Mouse (Mus musculus) ES-Bruce4 (cell line): ENCODE data around the gene Pwp2. TPM values are rescaled to one million over a fixed set of nuclear protein-coding genes. Genes with fewer than 3 reads are reported as not detected.

ENCODE experiments used
- H3K27ac ChIP-seq: 2 replicates; pipeline ENCODE4 v1.5.1; 2012; ENCODE audit warnings: low read length, inconsistent platforms; ENCODE audit not compliant: insufficient read depth
- H3K27me3 ChIP-seq: 2 replicates; pipeline ENCODE4 v1.6.1; 2012; ENCODE audit warnings: mild to moderate bottlenecking, low read length, inconsistent platforms; ENCODE audit not compliant: control insufficient read depth, poor library complexity, insufficient read depth, severe bottlenecking
- H3K36me3 ChIP-seq: 2 replicates; pipeline ENCODE4 v1.6.1; 2012; ENCODE audit warnings: inconsistent platforms, mild to moderate bottlenecking, low read length, moderate library complexity; ENCODE audit not compliant: control insufficient read depth, poor library complexity, insufficient read depth, severe bottlenecking
- H3K4me1 ChIP-seq: one replicate; pipeline ENCODE4 v1.8.1; 2011; ENCODE audit warnings: low read length; ENCODE audit not compliant: control insufficient read depth, insufficient read depth
- H3K4me3 ChIP-seq: 2 replicates; pipeline ENCODE4 v1.5.1; 2011; ENCODE audit warnings: low read depth, mild to moderate bottlenecking, low read length
- H3K9ac ChIP-seq: 2 replicates; pipeline ENCODE4 v1.6.1; 2012; ENCODE audit warnings: low read depth, mild to moderate bottlenecking, inconsistent platforms; ENCODE audit not compliant: poor library complexity, severe bottlenecking
- H3K9me3 ChIP-seq: replicated peaks from 2 replicates; pipeline ENCODE4 v1.6.1; 2012; ENCODE audit warnings: mild to moderate bottlenecking, low read length, inconsistent platforms; ENCODE audit not compliant: control insufficient read depth, poor library complexity, insufficient read depth, severe bottlenecking
- CTCF ChIP-seq: IDR thresholded peaks from one replicate; pipeline ENCODE4 v1.8.1; 2011; ENCODE audit warnings: low read depth, low read length
- EP300 ChIP-seq: IDR thresholded peaks from 2 replicates; pipeline ENCODE4 v1.6.1; 2011; ENCODE audit warnings: low read depth, low read length; ENCODE audit not compliant: insufficient read depth
- POLR2A ChIP-seq: IDR thresholded peaks from one replicate; pipeline ENCODE4 v1.8.1; 2011; ENCODE audit warnings: low read length; ENCODE audit not compliant: insufficient read depth
- polyA plus RNA-seq: library from polyadenylated mRNA; stranded (reverse); fragments of >200 nt; gene quantifications from 2 replicates; pipeline ENCODE4 v1.2.4, GENCODE M21; 2011; ENCODE audit warnings: low read depth; ENCODE audit not compliant: missing spikeins, insufficient read depth, insufficient read length

Pwp2 gene
- polyA plus RNA-seq, 1 experiment = 25.4 TPM

DNA sequence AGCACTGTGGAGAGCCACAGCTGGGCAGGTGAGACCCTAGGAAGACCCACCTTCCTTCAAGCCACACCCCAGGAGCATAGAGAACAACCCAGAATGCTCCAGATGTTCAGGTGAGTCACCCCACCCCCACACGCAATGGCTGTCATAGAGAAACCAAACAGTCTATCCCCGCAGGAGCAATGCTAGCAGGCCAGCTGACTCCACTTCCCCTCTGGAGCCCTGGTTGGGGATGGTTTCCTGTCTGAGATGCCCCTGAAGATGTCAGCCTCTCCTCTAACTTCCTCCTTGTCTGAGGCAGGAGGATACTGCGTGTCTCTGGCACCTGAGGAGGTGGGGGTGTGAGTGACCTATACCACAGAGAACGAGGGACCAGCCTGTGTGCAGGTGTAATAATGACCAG is 50.5 kb downstream of the Pwp2 start:
- no peak overlapping the region for H3K9ac ChIP-seq
- no peaks in the 10 kb centered on the region for H3K36me3 ChIP-seq
- no peak for TF ChIP-seq CTCF
- TF ChIP-seq POLR2A = no peak
- peaks cover 2% of the 10 kb centered on the region for H3K4me1 ChIP-seq
- no peak overlapping the region for H3K27ac ChIP-seq
- H3K4me3 ChIP-seq = no peak overlapping the region
- H3K27me3 ChIP-seq = no peaks in the 10 kb centered on the region
- no peaks in the 10 kb centered on the region for H3K9me3 ChIP-seq

- Histone ChIP-seq H3K4me3 (no peak overlapping the region), H3K27me3 (no peaks in the 10 kb centered on the region), H3K9ac (no peak overlapping the region), H3K27ac (no peak overlapping the region), H3K36me3 (no peaks in the 10 kb centered on the region), H3K4me1 (peaks cover 2% of the 10 kb centered on the region), H3K9me3 (no peaks in the 10 kb centered on the region)
- no peak for TF ChIP-seq POLR2A
- no peak for TF ChIP-seq EP300
- no peak for TF ChIP-seq CTCF
Measured at GRCm38 (mm10) chr10:78129998-78130397, 55.0 kb downstream of the Pwp2 start.

DNA sequence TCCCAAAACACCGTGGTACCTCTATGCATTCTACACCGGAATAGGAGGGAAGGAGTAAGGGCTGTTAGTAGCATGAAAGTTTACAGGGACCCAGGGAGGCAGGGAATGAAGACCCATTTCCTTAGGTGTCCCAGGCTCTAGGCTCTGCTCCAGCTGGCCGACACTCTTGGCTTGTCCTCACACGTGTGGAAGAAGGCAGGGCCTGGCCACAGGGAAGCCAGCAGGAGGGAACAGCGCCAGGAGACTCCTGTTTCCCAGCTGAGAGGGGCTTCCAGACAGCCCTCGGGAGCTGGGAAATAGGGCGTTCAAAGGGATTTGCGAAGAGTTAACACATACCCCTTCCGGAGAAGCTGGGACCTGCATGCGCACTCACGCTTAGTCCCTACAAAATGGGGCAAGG is 55.5 kb downstream of the Pwp2 start:
- no peak overlapping the region for H3K4me3 ChIP-seq
- H3K9me3 ChIP-seq = no peaks in the 10 kb centered on the region
- H3K9ac ChIP-seq = no peak overlapping the region
- TF ChIP-seq POLR2A (no peak), CTCF (no peak), EP300 (no peak)
- H3K36me3 ChIP-seq = no peaks in the 10 kb centered on the region
- no peaks in the 10 kb centered on the region for H3K4me1 ChIP-seq
- no peak overlapping the region for H3K27ac ChIP-seq
- no peaks in the 10 kb centered on the region for H3K27me3 ChIP-seq

DNA sequence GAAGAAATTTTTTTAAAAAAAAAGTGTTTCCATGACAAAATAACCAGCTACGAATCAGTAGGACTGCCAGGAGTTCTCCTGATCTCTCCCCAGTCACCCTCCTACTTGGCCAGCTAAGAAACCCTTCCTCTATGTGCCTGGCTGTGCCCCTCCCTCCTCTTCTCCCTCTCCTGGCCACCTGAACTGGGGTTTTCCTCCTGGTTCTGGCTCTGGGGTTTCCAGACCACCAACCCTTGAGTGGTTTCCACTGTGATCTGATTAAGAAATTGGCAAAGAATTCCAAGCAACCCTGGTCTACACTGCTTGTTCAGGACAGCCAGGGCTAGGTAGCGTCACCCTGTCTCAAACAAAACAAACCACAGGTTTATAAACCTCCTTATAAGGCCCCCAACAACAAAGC is 56.3 kb downstream of the Pwp2 start:
- Histone ChIP-seq H3K27ac (no peak overlapping the region), H3K27me3 (no peaks in the 10 kb centered on the region), H3K9ac (no peak overlapping the region), H3K9me3 (no peaks in the 10 kb centered on the region), H3K4me1 (no peaks in the 10 kb centered on the region), H3K36me3 (no peaks in the 10 kb centered on the region), H3K4me3 (no peak overlapping the region)
- TF ChIP-seq POLR2A (no peak), EP300 (no peak), CTCF (no peak)

GRCm38 (mm10) chr10:78127931-78128330 is 57.0 kb downstream of the Pwp2 start:
- Histone ChIP-seq H3K27me3 (no peaks in the 10 kb centered on the region), H3K4me1 (no peaks in the 10 kb centered on the region), H3K9ac (no peak overlapping the region), H3K27ac (no peak overlapping the region), H3K36me3 (no peaks in the 10 kb centered on the region), H3K9me3 (no peaks in the 10 kb centered on the region), H3K4me3 (no peak overlapping the region)
- no peak for TF ChIP-seq POLR2A
- TF ChIP-seq EP300 = no peak
- TF ChIP-seq CTCF = no peak

DNA sequence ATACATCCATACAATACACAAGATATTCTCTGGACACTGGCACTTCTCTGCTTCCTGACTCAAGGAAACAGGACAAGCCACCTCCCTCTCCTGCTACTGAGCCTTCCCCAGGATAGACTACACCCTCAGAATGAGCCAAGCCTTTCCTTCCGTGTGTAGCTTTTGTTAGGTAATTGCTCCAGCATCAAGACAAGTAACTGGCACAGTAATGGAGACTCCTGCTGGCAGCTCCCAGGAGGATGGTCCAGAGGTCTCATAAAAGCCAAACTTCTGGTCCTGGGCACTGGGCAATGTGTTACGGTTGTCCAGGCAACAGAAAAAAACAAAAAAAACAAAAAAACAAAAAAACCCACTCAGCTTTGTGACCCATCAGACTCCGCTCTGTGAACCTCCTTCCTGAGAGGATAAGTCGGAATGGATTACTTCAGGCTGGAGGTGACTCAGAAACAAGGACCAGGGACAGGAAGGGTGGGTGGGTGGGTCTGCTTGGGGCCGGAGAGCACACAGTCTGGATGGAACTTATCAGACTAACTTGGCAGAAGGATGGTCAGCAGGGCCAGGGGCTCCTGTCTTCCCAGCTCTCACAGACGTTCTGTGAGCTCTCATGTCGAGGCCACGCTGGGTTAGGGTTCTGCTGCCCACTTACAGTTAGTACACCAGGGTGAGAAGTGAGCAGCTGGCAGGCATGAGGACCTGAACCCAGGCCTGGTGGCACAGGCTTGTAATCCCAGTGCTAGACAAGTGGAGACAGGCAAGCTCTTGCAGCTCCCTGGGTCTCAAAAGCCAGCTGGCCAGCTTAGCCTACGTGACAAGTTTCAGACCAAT is 57.7 kb downstream of the Pwp2 start:
- no peak overlapping the region for H3K9ac ChIP-seq
- H3K27me3 ChIP-seq = no peaks in the 10 kb centered on the region
- H3K36me3 ChIP-seq = no peaks in the 10 kb centered on the region
- no peak overlapping the region for H3K27ac ChIP-seq
- no peak for TF ChIP-seq CTCF
- no peak for TF ChIP-seq EP300
- no peak for TF ChIP-seq POLR2A
- no peaks in the 10 kb centered on the region for H3K4me1 ChIP-seq
- no peaks in the 10 kb centered on the region for H3K9me3 ChIP-seq
- no peak overlapping the region for H3K4me3 ChIP-seq
